Mouse (Mus musculus): ENCODE data around the gene Fbxl22. TPM values are rescaled to one million over a fixed set of nuclear protein-coding genes. Genes with fewer than 3 reads are reported as not detected.

The Fbxl22 gene
- 62.2 and 63.9 TPM in 2 replicates for polyA plus RNA-seq (2016; fragmentation: Nextera tagmentation; extraction: Ambion mirVana)

DNA sequence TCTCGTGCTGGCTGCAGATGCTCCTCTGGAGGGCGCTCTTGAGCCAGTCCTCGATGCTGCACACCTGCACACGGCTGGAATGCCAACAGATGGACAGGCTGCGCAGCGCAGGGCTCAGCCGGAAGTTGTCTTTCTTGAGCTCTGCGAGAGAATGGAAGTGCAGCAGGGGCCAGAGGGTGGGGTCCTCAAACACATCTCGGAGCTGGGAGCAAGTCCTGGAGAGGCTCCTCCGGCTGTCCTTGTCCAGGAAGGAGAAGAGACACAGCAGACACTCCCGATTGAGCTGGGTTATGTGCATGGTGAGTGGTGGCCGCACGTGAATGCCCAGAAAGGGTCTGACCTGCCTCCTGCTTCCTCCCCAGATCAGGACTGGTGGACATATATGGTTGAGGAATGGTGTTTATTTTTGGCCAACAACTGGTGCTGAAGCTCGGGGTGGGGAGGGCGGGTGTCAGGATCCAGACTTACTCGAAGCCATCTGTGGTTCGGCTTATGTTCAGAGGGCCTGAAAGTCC lies at the start of gene Fbxl22:
Gene Fbxl22, minus strand, starts transcription at position 338 of the 515 bp plus-strand sequence.
- H3K27ac ChIP-seq (ENCODE audit: poor library complexity, severe bottlenecking) = peak within 1 kb of the TSS; percentile 93
- WGBS = 33% methylated on average over 17 of the region's 17 CpGs
- peaks cover 45% of the 10 kb centered on the region for H3K36me3 ChIP-seq
- no peaks in the 10 kb centered on the region for H3K27me3 ChIP-seq (replicated peaks)
- H3K4me1 ChIP-seq (replicated peaks) = peaks cover 34% of the 10 kb centered on the region
- peak within 1 kb of the TSS; percentile 83 for H3K4me2 ChIP-seq
- H3K9me3 ChIP-seq (replicated peaks) = no peaks in the 10 kb centered on the region
- H3K4me3 ChIP-seq = peak within 1 kb of the TSS; percentile 55
- ATAC-seq (ENCODE audit: insufficient number of reproducible peaks, low FRiP score) = no peak
- H3K9ac ChIP-seq = peak within 1 kb of the TSS; percentile 82

DNA sequence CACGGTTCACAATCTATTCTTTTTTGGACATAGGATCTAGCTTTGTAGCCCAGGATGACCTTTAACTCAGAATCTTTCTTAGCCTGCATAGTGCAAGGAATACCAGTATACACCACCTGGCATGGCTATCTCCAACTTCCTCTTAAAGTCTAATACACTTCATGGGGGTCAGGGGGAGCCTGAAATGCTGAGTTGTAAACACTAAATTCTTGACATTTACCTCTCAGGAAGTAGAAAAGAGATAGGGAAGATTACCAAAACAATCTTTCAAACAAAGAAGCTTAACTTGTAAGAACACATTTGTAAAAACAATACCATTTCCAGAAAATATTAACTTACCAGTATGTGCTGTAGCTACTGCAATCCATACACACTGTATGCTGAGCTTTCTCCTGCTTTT lies 47.8 kb upstream of the Fbxl22 start:
- no peaks in the 10 kb centered on the region for H3K27me3 ChIP-seq (replicated peaks)
- H3K4me2 ChIP-seq = no peak overlapping the region
- WGBS = 68% methylated on average over 1 of the region's 1 CpGs
- H3K36me3 ChIP-seq = no peaks in the 10 kb centered on the region
- no peak overlapping the region for H3K27ac ChIP-seq (ENCODE audit: poor library complexity, severe bottlenecking)
- H3K9ac ChIP-seq = no peak overlapping the region
- no peak for ATAC-seq (ENCODE audit: insufficient number of reproducible peaks, low FRiP score)
- H3K4me1 ChIP-seq (replicated peaks) = peaks cover 12% of the 10 kb centered on the region
- H3K4me3 ChIP-seq = no peak overlapping the region
- H3K9me3 ChIP-seq (replicated peaks) = no peaks in the 10 kb centered on the region

DNA sequence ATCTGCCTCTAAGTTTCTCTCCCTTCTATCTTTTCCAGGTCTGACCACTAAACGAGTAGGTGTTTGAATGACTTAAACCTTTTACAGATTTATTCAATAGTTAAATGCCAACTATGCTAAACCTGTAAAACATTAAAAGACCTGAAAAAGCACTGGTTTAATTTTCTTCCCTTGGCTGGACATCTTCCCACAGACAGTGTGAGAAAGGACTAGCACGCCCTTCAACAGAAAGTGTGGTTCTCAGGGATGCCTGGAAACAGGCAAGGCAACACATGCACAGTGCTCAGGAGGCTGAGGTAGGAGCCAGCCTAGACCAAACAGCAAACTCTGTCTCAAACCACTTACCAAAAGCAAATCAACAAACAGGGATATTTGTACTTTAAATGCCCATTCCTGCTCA lies 47.1 kb upstream of the Fbxl22 start:
- Histone ChIP-seq H3K9ac (no peak overlapping the region), H3K4me3 (no peak overlapping the region), H3K27me3 (replicated peaks) (no peaks in the 10 kb centered on the region), H3K4me1 (replicated peaks) (peaks cover 12% of the 10 kb centered on the region), H3K4me2 (no peak overlapping the region), H3K36me3 (no peaks in the 10 kb centered on the region), H3K27ac (ENCODE audit: poor library complexity, severe bottlenecking) (no peak overlapping the region), H3K9me3 (replicated peaks) (no peaks in the 10 kb centered on the region)
- 93% methylated on average over 2 of the region's 2 CpGs for WGBS
- no peak for ATAC-seq (ENCODE audit: insufficient number of reproducible peaks, low FRiP score)

DNA sequence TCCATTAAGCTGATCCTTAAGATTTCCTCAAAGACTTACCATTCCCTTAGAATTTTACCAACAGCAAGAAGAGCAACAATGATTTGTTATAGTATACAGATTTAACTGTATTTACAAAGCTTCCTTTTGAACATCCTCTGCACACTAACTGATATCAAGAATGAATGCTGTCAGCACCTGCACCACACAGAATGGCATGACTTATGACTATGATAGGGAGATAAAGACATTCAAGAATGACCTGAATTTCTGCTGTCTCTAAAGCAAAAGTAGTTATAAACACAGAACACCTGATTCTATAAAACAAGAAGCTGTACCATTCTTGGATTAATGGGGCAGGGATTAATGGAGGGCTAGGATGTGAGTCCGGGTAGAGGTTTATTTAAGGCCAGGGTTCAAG lies 46.3 kb upstream of the Fbxl22 start:
- H3K27me3 ChIP-seq (replicated peaks) = no peaks in the 10 kb centered on the region
- no peak for ATAC-seq (ENCODE audit: insufficient number of reproducible peaks, low FRiP score)

DNA sequence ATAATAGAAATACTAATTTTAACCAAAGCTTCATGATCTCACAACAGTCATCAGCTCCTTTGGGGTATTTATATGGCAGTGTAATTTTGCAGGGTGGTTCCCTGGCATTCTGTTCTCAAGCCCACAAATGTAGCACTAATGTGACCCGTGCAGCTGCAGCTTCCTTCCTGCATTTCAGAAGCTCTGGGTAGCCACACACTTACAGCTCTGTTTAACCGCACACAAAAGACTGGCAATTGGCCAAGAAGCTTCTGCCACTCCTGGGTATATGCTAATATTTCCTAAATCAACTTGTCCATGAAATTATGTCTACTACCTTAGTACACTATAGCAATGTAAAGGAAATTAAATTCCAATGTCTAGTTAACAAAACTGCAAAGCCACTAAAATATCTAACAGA lies 45.9 kb upstream of the Fbxl22 start:
- Histone ChIP-seq H3K9ac (no peak overlapping the region), H3K36me3 (0 out of 2 replicates have a peak, but pooled peaks cover 3% of the 10 kb centered on the region), H3K4me1 (replicated peaks) (peaks cover 12% of the 10 kb centered on the region), H3K9me3 (replicated peaks) (no peaks in the 10 kb centered on the region), H3K4me3 (no peak overlapping the region), H3K27me3 (replicated peaks) (no peaks in the 10 kb centered on the region), H3K4me2 (no peak overlapping the region), H3K27ac (ENCODE audit: poor library complexity, severe bottlenecking) (no peak overlapping the region; the same call in 1 of the 2 replicates)
- 11% methylated on average over 2 of the region's 2 CpGs for WGBS
- ATAC-seq (ENCODE audit: insufficient number of reproducible peaks, low FRiP score) = peak; percentile 15; the same call in 1 of the 2 replicates

More for the DNA sequence above, 46.3 kb upstream of the Fbxl22 start:
- H3K9ac ChIP-seq = no peak overlapping the region
- no peaks in the 10 kb centered on the region for H3K9me3 ChIP-seq (replicated peaks)
- 0 out of 2 replicates have a peak, but pooled peaks cover 2% of the 10 kb centered on the region for H3K36me3 ChIP-seq
- H3K27ac ChIP-seq (ENCODE audit: poor library complexity, severe bottlenecking) = no peak overlapping the region
- H3K4me1 ChIP-seq (replicated peaks) = peaks cover 12% of the 10 kb centered on the region
- H3K4me2 ChIP-seq = no peak overlapping the region
- 86% methylated on average over 1 of the region's 1 CpGs for WGBS
- H3K4me3 ChIP-seq = no peak overlapping the region

DNA sequence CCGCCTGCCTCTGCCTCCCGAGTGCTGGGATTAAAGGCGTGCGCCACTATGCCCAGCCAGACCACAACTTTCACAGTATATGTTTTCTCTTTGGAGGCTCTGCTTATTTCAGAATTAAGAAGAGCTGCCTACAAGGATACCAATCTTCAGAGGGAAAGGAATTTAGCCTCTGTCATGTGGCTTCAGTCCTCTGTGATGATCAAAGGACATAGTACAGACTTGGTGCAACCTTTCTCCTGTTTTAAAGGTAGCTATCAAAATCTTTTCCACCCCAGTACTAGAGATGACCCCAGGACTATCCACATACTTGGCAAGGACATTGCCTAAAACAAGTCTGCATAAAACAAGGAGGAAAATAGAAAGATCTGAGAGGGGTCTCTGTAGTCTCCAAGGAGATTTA lies 44.6 kb upstream of the Fbxl22 start:
- H3K36me3 ChIP-seq = peaks cover 10% of the 10 kb centered on the region
- ATAC-seq (ENCODE audit: insufficient number of reproducible peaks, low FRiP score) = no peak
- H3K4me3 ChIP-seq = no peak overlapping the region
- H3K4me1 ChIP-seq (replicated peaks) = peaks cover 12% of the 10 kb centered on the region
- no peak overlapping the region for H3K4me2 ChIP-seq
- WGBS = 94% methylated on average over 4 of the region's 4 CpGs
- H3K9ac ChIP-seq = no peak overlapping the region
- H3K27ac ChIP-seq (ENCODE audit: poor library complexity, severe bottlenecking) = peak overlapping the region; percentile 63; the same call in 1 of the 2 replicates
- no peaks in the 10 kb centered on the region for H3K9me3 ChIP-seq (replicated peaks)
- no peaks in the 10 kb centered on the region for H3K27me3 ChIP-seq (replicated peaks)

DNA sequence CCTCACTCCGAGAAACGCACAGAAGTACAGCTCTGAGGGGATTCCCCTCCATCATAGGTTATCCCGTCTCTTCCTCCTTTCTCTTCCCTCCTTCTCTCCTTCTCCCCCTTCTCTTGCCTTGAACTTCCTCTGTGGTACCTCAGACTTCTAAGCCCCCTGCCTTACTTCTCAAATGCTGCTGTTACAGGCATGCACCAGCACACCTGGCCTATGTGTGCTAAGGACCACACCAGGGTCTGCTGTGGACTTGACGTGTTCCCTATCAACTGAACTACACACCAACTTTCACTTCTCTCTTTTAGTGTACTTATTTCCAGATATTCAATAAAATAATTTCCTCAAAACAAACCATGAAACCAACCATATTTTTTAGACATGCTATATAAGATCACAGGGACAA lies 28.4 kb upstream of the Fbxl22 start:
- H3K9ac ChIP-seq = no peak overlapping the region

DNA sequence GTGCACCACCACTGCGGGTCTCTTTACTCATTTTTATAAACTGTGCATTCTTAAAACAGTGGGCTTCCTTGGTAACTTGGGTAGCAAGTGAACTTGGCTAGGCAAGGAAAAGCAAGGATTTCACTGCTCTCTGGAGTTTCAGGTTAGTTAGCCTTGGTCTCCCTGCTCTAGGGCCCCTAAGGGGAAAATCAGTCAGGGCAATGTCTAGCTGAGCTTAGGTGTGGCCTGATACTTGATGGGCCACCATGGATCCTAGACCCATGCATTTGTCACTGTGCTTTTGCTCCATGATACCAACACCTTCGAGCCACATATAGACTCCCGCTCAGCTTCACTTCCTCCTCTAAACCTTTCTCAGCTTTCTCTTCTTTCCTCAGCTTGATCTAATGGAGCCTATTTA lies 7.2 kb upstream of the Fbxl22 start:
- ATAC-seq (ENCODE audit: insufficient number of reproducible peaks, low FRiP score) = no peak
- peaks cover 73% of the 10 kb centered on the region for H3K36me3 ChIP-seq
- WGBS = 91% methylated on average over 3 of the region's 3 CpGs

More for the DNA sequence above, 28.4 kb upstream of the Fbxl22 start:
- Histone ChIP-seq H3K36me3 (peaks cover 66% of the 10 kb centered on the region), H3K9me3 (replicated peaks) (no peaks in the 10 kb centered on the region), H3K27ac (ENCODE audit: poor library complexity, severe bottlenecking) (no peak overlapping the region), H3K4me3 (no peak overlapping the region), H3K27me3 (replicated peaks) (no peaks in the 10 kb centered on the region), H3K4me1 (replicated peaks) (no peaks in the 10 kb centered on the region), H3K4me2 (no peak overlapping the region)
- WGBS = 89% methylated on average over 4 of the region's 4 CpGs
- ATAC-seq (ENCODE audit: insufficient number of reproducible peaks, low FRiP score) = no peak

DNA sequence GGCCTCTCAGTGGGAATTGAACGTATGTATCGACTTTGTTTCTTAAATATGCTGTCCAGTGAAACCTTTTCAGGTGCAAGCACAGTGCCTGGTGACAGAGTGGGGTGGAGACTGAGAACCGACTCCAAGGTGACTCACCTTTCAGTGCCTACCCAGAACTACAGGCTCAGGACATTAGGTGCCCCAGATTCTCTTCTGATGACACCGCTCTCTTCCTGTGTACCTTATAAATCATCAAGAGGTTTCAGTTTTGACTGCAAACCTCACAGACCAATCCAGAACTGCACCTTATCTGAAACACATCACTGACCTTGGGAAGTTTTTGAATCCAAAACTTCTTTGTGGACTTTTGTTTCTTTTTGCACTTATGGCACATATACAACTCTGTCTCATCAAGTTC lies 5.9 kb upstream of the Fbxl22 start:
- Histone ChIP-seq H3K27ac (ENCODE audit: poor library complexity, severe bottlenecking) (no peak overlapping the region), H3K4me2 (no peak overlapping the region), H3K9ac (no peak overlapping the region), H3K4me3 (no peak overlapping the region), H3K36me3 (peaks cover 72% of the 10 kb centered on the region), H3K4me1 (replicated peaks) (peaks cover 14% of the 10 kb centered on the region), H3K27me3 (replicated peaks) (no peaks in the 10 kb centered on the region), H3K9me3 (replicated peaks) (no peaks in the 10 kb centered on the region)
- 89% methylated on average over 4 of the region's 4 CpGs for WGBS
- no peak for ATAC-seq (ENCODE audit: insufficient number of reproducible peaks, low FRiP score)

More for the DNA sequence above, 7.2 kb upstream of the Fbxl22 start:
- Histone ChIP-seq H3K4me1 (replicated peaks) (peaks cover 2% of the 10 kb centered on the region; the same call in 1 of the 2 replicates), H3K4me3 (no peak overlapping the region), H3K27ac (ENCODE audit: poor library complexity, severe bottlenecking) (no peak overlapping the region), H3K4me2 (no peak overlapping the region), H3K9ac (no peak overlapping the region), H3K9me3 (replicated peaks) (no peaks in the 10 kb centered on the region), H3K27me3 (replicated peaks) (no peaks in the 10 kb centered on the region)

DNA sequence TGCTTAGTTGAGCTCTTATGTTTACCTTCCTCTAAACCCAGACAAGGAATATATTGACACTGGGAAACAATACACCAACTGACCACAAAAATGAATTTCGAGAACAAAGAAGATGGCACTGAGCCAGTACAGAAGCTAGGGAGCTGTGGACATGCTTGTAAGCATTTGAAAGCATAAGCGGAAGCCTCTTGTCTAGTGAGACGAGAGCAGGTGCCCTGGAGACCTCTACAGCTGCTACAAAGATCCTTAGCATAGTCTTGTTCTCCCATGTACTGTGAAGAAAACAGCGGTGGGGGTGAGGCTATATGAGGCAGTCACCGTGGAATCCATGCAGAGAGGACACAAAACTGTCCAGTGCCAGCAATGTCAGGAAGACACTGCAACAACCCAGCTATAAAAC lies 4.5 kb upstream of the Fbxl22 start:
- no peaks in the 10 kb centered on the region for H3K27me3 ChIP-seq (replicated peaks)
- H3K4me3 ChIP-seq = no peak overlapping the region
- no peak for ATAC-seq (ENCODE audit: insufficient number of reproducible peaks, low FRiP score)
- H3K4me2 ChIP-seq = no peak overlapping the region
- H3K9ac ChIP-seq = no peak overlapping the region
- 84% methylated on average over 5 of the region's 5 CpGs for WGBS
- H3K9me3 ChIP-seq (replicated peaks) = no peaks in the 10 kb centered on the region
- peaks cover 27% of the 10 kb centered on the region for H3K4me1 ChIP-seq (replicated peaks)
- H3K27ac ChIP-seq (ENCODE audit: poor library complexity, severe bottlenecking) = no peak overlapping the region
- H3K36me3 ChIP-seq = peaks cover 64% of the 10 kb centered on the region

DNA sequence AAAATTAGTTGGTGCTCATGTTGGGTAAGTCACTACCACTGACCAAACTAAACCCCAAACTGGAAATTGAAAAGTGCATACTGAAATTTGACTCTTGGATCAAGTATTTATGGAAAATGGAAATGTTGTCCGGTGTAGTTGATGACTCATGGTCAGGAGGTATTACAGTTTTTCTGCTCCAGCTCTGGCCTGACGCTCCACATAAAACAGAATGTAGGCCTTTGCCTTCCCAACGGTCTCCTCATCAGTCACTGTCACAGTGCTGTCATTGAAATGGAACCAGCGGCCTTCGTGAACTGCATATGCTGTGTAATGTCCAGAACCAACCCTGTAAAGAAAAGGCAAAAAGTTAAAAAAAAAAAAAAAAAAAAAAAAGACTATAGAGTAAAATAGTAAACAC lies 3.9 kb upstream of the Fbxl22 start:
- H3K9ac ChIP-seq = no peak overlapping the region
- no peaks in the 10 kb centered on the region for H3K9me3 ChIP-seq (replicated peaks)
- H3K4me1 ChIP-seq (replicated peaks) = peaks cover 27% of the 10 kb centered on the region
- H3K36me3 ChIP-seq = peaks cover 58% of the 10 kb centered on the region
- H3K27me3 ChIP-seq (replicated peaks) = no peaks in the 10 kb centered on the region
- H3K4me2 ChIP-seq = no peak overlapping the region
- no peak for ATAC-seq (ENCODE audit: insufficient number of reproducible peaks, low FRiP score)
- H3K4me3 ChIP-seq = no peak overlapping the region
- no peak overlapping the region for H3K27ac ChIP-seq (ENCODE audit: poor library complexity, severe bottlenecking)
- 85% methylated on average over 5 of the region's 5 CpGs for WGBS

DNA sequence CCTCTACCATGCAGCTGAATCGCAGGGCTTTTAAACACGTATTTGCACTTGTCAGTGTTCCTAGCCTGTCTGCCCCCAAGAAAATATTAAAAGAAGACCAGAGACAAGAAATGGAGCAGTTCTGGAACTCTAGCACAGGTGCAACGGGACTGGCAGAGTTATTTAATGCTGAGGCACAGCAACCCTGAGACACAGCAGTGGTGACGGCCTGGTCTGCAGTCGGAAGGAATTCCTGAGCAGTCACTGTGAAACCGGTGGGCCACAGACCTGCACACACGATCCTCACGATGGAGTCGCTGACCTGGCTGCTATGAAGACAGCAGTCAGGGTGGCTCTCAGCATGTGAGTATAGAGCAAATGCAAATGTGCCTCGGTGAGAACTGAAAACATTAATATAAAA lies 3.4 kb upstream of the Fbxl22 start:
- no peak overlapping the region for H3K4me3 ChIP-seq
- H3K36me3 ChIP-seq = peaks cover 58% of the 10 kb centered on the region
- 88% methylated on average over 10 of the region's 10 CpGs for WGBS
- H3K9me3 ChIP-seq (replicated peaks) = no peaks in the 10 kb centered on the region
- H3K9ac ChIP-seq = no peak overlapping the region
- no peak for ATAC-seq (ENCODE audit: insufficient number of reproducible peaks, low FRiP score)
- no peak overlapping the region for H3K4me2 ChIP-seq
- peaks cover 27% of the 10 kb centered on the region for H3K4me1 ChIP-seq (replicated peaks)
- no peaks in the 10 kb centered on the region for H3K27me3 ChIP-seq (replicated peaks)
- H3K27ac ChIP-seq (ENCODE audit: poor library complexity, severe bottlenecking) = no peak overlapping the region

Measured in heart, embryonic 12.5 days (tissue).